Mouse (Mus musculus): ENCODE data around the gene Apobec2. TPM values are rescaled to one million over a fixed set of nuclear protein-coding genes. Genes with fewer than 3 reads are reported as not detected.
"Not testable (repeated sequence)": the region's sequence is repeated elsewhere in the genome, so short reads cannot be mapped to it uniquely, and the experiment has no call there.

Apobec2 gene
- 0.05 and 1.4 TPM in 2 replicates for total RNA-seq (2017)

DNA sequence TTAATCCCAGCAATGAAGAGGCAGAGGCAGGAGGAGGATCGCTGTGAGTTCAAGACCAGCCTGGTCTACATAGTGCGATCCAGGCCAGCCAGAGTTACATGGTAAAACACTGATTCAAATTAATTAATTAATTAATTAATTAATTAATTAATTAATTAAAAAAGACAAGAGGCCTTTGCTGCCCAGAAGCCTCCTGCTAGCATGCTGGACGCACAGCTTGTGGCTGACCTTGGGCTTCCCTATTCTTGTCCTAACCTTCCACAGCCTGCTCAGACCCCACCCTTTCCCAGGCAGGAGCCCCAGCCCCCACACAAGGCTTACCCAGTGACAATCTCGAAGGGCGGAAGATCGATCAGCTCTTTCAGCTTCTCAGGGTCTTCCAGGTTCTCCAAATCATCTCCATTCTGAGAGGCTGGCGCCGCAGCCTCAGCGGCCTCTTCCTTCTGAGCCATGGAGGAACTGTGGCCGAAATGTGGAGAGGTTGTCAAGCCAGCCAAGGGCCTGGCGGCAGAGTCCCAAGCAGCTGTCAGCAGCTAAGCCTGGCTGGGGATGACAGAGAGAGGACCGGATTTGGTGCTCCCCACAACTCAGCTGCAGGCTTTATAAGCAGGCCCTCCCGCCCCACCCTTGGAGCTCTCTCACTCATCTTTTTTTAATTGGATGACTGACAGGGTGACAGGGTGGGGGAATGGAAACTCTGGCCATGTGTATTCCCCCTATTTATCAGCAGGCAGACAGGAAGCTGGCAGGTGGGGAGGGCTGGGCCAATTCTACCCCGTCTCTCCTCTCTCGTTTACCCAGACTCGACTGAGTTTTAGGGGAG is at the start of gene Apobec2:
Gene Apobec2, minus strand, starts transcription at position 773 of the 823 bp plus-strand sequence.
- ATAC-seq (replicated peaks; ENCODE audit: low read depth, poor library complexity, severe bottlenecking): no peak

DNA sequence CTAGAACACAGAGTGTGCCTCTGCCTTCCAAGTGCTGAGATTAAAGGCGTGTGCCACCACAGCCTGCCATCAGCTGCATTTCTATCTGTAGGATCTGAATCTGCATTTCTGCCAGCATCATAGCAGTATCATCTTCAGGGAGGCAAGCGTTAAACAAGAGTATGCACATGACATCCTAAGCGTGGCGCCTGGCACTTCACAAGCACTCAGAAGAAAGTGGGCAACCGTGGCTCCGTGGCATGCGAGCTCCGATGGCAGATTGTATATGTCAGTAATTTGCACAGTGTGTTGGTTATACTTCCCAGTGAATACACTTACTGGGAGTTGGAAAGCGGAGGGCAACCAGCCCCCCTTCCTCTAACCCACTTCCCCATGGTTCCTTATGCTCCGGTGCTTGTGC is 47.2 kb upstream of the Apobec2 start:
- no peak for ATAC-seq (replicated peaks; ENCODE audit: low read depth, poor library complexity, severe bottlenecking)

DNA sequence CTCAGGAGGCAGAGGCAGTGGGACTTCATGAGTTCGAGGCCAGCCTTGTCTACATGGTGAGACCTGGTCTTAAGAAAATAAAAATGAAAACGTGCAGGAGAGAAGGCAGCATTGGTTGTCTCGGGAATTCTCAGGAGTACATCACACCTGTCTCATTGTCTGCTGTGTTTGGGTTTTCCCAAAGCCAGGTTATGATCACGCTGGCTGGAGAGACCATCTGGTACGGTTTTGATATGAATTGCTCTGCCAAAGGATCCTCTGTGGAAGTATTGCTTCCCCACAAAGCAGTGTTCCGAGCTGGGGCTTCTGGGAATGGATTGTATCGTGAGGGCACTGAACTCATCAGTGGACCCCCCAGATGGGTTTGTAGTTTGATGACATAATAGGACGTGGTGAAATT is 42.7 kb upstream of the Apobec2 start:
- ATAC-seq (replicated peaks; ENCODE audit: low read depth, poor library complexity, severe bottlenecking): no peak

DNA sequence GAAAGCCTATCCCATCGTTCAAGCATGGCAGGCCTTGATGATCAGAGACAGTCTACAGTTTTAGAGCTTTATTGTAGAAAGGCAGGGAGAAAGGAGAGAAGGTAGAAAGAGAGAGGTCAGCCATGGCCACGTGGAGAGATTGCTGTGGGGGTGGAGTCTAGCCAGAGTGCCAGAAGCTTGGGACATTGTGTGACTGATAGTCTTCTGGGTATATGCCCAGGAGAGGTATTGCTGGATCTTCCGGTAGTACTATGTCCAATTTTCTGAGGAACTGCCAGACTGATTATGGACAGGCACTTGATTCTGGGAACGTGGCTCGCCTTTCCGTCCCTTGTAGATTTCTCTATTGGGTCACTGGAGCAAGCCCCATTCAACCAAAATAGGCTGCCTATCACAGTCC is 41.6 kb upstream of the Apobec2 start:
- not testable (repeated sequence) for ATAC-seq (replicated peaks; ENCODE audit: low read depth, poor library complexity, severe bottlenecking)

DNA sequence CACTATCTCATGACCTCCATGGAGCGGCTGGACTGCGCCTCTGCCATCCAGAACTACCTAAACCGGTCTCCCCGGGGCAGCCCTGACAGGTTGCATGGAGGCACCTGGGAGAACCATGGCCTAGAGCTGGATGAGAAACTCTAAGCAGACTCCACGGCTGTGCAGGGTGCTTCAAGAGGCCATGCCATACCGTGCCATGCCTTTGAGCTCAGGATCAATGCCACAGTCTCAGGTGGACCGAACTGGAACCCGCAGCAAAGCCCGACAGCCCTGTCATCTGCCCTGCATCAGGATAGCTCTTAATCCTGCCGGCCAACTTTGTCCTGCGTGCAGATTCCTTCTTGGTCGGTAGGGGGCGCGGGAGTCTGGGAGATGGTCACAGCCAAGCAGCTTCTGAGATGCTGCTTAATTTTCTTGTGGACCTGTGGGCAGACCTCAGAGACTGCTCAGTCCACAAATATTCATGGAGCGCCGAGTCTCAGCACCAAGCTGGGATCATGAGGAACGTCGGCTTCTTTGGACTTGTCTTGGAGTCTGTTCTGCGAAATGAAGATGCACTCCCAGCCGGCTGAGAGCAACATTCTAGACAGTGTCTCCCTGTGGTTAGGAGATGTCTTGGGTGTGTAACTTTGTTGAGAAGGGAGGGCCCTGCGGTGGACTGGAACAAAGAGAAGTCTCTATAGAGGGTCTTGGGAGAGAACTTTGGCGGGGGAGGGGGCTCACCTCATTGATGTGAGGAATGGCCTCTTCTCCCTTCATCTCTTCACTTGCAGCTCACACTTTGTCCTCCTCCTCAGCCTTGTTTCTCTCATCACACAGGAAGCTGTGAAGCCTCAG is 34.9 kb upstream of the Apobec2 start:
- ATAC-seq (replicated peaks; ENCODE audit: low read depth, poor library complexity, severe bottlenecking): peak; percentile 91

DNA sequence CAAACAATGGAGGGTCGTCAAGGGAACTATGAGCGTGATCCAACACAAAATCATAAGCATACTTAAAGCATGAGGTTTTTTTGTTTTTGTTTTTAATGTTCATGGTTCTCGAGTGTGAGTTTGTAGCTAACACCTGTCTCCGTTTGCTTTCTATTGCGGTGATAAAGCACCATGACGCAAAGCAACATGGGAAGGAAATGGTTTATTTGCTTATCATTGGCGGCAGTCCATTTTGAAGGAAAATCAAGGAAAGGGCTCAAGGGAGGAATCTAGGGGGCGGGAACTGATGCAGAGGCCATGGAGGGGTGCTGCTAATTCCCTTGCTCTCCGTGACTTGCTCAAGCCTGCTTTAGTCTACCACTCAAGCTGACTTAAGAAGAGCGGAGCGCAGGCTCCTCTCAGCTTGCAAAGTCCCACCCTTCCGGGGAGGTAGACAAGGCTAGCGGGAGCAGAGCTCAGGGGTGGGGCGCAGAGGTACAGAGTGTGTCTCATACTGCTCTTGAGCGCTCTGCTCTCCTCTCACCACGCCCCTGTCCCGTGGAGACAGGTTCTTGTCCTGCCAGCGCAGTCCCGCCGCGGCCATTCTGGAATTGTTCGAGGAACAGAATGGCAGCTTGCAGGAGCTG is 34.2 kb upstream of the Apobec2 start:
- peak; percentile 14; the same call in 1 of the 2 replicates for ATAC-seq (replicated peaks; ENCODE audit: low read depth, poor library complexity, severe bottlenecking)

DNA sequence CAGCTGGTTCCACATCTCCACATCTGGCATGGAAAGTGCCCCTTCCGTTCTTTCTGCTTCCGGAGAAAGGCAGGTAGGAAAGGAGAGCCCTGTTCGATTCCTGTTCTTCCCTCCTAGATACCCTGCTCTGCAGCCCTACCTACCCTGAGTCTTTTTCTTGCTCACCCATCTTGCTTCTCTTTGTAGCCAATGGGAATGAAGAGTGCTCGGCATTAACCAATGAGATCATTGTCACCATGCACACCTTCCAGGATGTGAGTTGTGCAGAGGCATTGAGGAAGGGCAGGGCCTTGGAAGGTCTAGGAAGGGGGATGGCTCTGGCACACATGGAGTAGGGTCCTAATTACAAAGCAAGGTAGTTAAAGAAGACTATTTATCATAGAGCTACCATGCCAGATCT is 30.7 kb upstream of the Apobec2 start:
- no peak for ATAC-seq (replicated peaks; ENCODE audit: low read depth, poor library complexity, severe bottlenecking)

DNA sequence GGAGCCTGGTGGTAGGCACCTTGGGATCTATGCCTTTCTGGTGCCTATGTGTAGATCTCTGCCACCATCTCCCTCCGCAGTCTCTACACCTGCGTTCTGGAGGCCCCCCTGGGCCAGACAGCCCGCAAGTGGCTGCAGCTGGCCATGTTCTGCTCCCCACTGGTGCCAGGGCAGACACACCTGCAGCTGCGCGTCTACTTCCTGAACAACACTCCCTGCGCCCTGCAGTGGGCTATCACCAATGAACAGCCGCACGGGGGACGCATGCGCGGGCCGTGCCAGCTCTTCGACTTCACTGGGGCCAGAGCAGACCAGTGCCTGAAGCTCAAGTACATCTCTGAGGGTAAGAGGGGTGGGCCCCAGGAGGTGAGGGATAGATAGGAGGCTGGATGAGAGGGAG is 29.4 kb upstream of the Apobec2 start:
- peak; percentile 43 for ATAC-seq (replicated peaks; ENCODE audit: low read depth, poor library complexity, severe bottlenecking)

DNA sequence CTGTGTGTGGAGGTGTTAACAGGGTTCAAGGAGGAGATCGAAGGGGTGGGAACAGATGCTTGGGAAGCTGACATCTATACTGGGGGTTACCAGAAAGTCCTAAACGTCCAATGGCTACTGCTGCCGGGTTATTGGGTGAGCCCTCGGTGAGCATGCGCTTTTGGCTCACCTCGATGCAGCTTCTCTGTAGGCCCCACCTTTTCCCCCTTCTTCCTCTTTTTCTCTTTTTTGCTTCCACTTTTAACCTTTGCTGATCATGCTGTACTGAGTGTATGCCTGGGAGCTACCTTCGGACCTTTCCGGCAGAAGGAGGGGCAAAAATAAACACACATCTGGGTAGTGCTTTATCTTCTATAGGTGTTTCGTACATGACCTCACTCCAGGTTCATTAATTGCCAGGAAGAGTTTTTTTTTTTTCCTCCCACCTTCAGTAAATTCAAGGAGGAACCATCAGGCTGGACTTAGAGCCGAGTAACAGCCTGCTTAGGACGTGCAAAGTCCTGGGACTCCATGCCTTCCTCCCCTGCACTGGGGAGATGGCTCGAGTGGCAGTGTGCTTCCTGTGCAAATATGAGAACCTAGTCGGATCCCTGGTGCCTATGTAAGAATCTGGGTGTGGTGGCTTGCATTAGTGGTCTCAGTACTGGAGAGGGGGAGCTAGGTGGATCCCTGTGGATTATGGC is 25.4 kb upstream of the Apobec2 start:
- peak; percentile 62 for ATAC-seq (replicated peaks; ENCODE audit: low read depth, poor library complexity, severe bottlenecking)

DNA sequence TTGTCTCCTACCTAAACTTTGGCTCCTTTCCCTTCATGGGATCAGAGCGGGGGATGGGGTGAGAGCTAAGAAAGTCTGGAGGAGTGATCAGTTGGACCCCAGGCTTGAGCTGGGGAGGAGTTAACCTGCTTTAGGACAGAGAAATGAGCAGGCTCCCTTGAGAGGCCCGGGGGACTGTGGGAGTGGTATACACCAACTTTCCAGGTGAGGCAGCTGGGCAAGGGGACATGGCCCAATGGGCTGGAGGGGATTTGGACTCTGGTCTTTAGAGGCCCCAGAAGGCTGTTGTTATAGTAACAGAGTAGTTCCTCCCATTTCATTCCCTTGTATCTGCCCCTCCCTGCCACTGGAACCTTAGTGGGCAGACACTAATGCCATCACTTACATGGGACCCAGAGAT is 23.2 kb upstream of the Apobec2 start:
- ATAC-seq (replicated peaks; ENCODE audit: low read depth, poor library complexity, severe bottlenecking): no peak

DNA sequence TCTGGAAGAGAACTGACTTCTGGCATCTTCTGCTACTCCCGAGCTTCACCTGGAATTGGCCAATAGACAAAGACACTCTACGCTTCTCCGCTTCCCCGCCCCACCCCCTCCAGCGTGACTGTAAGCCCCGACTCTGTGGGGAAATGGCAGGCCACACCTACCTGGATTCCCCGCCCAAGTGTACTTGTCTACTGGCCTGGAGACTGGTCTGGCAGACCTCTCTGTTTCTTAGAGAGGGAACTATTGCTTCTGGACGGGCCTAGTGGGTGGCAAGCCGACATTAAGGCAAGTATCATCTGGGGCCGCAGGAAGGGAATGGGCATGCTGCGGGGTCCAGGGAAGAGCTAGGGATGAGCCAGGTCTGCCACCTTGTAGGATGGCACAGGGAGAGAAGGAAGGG is 22.0 kb upstream of the Apobec2 start, which contains the start of gene Unc5cl:
Gene Unc5cl, plus strand, starts transcription at position 214 of the 400 bp plus-strand sequence.
- ATAC-seq (replicated peaks; ENCODE audit: low read depth, poor library complexity, severe bottlenecking): no peak

DNA sequence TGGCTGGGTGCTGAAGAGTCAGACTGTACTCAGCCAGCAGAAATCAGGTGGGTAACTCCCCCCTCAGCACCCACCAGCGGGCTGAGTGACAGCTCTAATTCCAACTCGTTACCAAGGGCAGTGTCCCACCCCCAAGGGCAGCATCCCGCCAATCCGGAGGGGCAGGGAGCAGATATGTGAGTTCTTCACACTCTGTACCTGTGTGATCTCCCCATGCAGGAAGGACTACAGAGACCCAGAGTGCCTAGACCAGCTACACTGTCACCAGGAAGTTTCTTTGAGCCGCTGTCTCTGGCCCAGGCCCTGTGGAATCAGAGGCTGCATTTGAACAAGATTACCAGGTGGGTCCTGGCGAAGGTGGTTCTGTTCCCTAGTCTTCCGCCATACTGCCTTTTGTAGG is 21.5 kb upstream of the Apobec2 start:
- no peak for ATAC-seq (replicated peaks; ENCODE audit: low read depth, poor library complexity, severe bottlenecking)

DNA sequence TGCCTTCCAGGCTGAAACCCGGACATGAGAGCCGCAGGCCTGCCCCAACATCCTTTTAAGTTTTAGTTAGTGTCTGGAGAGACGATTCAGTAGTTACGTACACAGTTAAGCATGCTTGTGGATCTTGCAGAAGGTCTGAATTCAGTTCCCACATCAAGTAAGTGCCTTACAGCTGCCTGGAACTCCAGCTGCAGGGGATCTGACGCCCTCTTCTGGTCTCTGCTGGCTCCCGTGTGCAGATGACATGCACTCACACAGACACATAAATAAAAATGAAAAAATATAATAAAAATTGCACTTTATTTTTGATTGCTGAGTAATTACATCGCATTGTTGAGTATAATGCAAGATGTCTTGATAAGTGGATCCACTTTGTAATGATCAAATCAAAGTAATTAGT is 20.8 kb upstream of the Apobec2 start:
- no peak for ATAC-seq (replicated peaks; ENCODE audit: low read depth, poor library complexity, severe bottlenecking)

DNA sequence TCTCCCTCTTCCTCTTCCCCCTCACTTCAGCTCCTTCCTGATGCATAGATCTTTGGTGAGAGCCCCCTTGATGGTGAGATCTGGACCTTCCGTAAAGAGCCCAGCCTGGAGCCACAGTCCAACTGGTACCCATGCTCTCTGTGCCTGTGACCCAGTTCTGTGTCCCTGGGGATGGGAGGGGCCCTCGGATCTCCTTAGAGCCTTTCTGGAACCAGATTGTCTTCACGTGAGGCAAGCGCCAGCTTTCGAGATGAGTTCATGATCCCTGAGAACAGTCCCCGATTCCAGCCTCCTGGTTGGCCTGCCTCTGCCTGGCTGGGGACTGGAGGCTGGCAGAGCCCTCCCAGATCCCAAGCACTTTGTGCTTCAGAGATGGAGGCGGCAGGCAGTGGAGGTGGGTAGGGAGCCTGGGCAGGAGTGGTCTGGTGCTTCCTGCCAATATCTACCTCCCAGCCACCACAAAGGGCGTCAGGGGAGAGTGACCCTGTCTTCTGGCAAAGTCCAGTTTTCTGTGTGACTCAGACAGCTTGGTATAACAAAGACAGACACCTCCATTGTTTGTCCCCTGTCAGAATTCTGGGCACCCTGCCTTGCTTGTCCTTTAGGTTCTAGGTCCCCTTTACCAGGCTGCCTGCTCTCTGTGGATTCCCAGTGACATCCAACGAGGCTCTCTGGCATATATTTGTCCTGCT is 19.2 kb upstream of the Apobec2 start:
- ATAC-seq (replicated peaks; ENCODE audit: low read depth, poor library complexity, severe bottlenecking): 0 out of 2 replicates have a peak, but pooled peaks have one; percentile 2

DNA sequence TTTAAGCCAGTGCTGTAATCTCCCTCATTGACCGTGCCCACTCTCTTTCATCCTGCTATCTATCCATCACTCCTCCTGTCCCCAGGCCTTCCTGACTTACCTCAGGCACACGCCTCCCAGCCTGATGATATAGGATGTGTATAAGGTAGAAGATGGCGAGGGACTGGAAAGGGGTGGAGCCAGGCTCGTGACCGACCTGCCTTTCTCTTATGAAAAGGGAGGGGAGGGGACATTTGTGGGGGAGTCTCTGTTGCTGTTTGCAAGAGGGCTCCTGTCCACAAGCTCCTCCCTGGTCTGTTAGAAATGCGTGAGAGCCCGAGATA is 18.6 kb upstream of the Apobec2 start, which contains the start of gene Tspo2:
Gene Tspo2, minus strand, starts transcription at position 170 of the 323 bp plus-strand sequence.
- peak; percentile 65 for ATAC-seq (replicated peaks; ENCODE audit: low read depth, poor library complexity, severe bottlenecking)

DNA sequence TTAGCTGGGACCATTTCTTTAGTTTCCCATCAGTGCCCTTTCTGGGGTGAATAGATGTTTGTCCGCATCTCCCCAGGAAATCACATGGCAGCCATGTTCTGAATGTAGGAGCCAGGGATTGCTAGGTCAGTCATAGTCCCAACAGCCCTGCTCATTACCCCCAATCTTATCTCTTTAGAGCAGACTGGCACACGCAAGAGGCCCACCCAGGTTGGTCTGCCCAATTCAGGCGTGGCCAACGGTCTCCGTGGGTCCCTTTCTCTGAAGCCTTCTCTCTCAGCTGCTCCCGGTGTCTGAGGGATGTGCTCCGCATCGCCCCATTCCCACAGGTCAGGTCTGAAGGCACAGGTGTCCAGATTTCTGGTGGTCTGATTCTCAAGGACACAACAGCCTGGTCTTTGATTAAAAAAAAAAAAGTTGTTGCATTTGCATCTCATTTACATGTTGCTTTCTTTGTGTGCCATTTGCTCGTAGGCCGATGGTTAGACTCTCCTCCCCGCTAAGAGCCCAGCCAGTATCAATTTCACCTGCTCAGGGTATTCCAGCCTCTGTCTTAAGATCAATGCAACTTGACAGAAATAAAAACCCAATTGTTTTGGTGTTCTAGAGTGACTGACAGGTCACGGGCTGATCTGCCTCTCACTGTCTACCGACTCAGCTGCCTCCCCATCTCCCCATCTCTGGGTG is 18.1 kb upstream of the Apobec2 start:
- peak; percentile 68 for ATAC-seq (replicated peaks; ENCODE audit: low read depth, poor library complexity, severe bottlenecking)

DNA sequence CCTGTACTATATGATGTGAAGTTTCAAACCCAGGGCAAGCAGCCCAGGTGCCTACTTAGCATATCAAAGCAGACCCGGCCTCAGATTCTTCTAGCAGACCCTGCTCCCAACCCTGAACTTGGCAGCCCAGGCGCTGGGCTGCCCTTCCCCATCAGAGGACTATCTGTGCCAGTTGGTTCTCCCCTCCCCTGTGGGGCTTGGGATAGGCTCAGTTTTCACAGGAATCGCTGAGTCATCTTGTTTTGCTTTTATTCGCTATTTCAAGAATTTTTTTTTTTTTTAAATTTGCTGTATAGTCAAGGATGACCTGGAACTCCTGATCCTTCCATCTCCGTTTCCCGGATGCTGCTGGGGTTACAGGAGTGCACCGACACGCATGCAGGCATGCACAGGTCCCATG is 14.9 kb upstream of the Apobec2 start:
- peak; percentile 23; the same call in 1 of the 2 replicates for ATAC-seq (replicated peaks; ENCODE audit: low read depth, poor library complexity, severe bottlenecking)

DNA sequence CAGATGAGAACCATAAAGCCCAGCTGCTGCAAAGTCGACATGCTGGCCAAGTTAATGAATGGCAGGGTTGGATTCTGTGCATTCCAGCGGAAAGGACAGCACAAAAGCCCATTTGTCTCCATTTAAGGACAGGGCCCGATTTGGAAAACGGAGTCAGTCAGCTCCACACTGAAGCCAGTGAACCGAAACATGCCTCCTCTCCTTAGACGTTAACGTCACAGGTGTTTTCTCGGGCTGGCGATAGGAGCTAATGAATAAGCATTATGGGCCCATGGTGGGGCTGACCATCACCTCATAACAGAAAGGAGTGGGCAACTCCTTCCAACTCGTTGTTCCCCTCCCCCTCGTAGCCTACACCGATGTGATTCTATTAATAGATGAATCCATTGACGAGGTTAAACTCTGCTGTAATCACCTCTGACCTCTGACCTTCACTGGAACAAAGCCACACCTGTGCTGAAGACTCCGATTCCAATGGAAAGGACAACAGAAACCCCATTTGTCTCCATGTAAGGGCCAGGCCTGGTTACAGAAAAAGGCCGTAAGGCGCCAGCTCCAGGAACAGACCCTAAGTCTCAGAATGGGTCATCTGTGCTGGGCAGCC is 10.9 kb upstream of the Apobec2 start:
- no peak for ATAC-seq (replicated peaks; ENCODE audit: low read depth, poor library complexity, severe bottlenecking)

All from common myeloid progenitor, adult 5-6 weeks (primary cell).